Mouse (Mus musculus): ENCODE measurements around the gene Gm15737. TPM values are rescaled to one million over a fixed set of nuclear protein-coding genes. Genes with fewer than 3 reads are reported as not detected.

Gene Gm15737
- 0.81 TPM for polyA plus RNA-seq (2014; fragmentation: Illumina TruSeq; extraction: RNeasy Lipid Tissue Mini Kit (QIAGEN cat#74804); ENCODE audit: low read depth, low replicate concordance)

GRCm38 (mm10) chr6:92869089-92869581 is at the start of gene Gm15737:
Gm15737 (plus strand) TSS chr6:92869357.

Other genes starting within 250 kb of the Gm15737 start
- gene Prickle2, start 163.2 kb upstream of the Gm15737 start, polyA plus RNA-seq (2014; fragmentation: Illumina TruSeq; extraction: RNeasy Lipid Tissue Mini Kit (QIAGEN cat#74804); ENCODE audit: low read depth, low replicate concordance): 3.6 TPM
- 0.26 TPM for gene A730049H05Rik, start 52.9 kb upstream of the Gm15737 start, polyA plus RNA-seq (2014; fragmentation: Illumina TruSeq; extraction: RNeasy Lipid Tissue Mini Kit (QIAGEN cat#74804); ENCODE audit: low read depth, low replicate concordance)
- gene Adamts9, start 74.1 kb downstream of the Gm15737 start, polyA plus RNA-seq (2014; fragmentation: Illumina TruSeq; extraction: RNeasy Lipid Tissue Mini Kit (QIAGEN cat#74804); ENCODE audit: low read depth, low replicate concordance): 6.2 TPM